Mouse (Mus musculus): ENCODE measurements at regions not wholly inside any gene's neighbourhood (a gene's known extent, or its start where the extent isn't known, plus 50 kb on each side); places are given as distances from the start of the nearest gene placed in this dataset.
A peak's percentile ranks its signal among the peaks of the same experiment; 100 is the strongest.

DNA sequence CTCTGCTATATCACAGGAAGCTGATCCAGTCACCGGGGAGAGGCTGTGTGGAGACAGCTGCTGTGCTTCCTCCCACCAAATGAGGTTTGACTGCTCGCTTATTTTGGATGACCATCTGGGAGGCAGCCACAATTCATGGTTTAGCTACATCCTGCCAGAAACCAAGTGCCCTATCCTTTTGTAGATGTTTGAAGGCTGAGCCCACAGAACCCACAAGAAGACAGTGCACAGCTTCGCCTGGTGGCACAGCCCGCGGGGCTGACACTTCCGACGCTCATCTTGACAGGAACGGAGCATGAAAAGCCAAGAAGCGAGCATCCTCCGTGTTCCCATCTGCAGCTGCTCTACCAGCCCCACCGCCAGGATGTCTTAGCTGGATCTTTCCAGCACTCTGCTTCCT is 204.1 kb upstream of the Cdh4 start:
- DNase-seq (ENCODE audit: low spot score), result peak; percentile 32

DNA sequence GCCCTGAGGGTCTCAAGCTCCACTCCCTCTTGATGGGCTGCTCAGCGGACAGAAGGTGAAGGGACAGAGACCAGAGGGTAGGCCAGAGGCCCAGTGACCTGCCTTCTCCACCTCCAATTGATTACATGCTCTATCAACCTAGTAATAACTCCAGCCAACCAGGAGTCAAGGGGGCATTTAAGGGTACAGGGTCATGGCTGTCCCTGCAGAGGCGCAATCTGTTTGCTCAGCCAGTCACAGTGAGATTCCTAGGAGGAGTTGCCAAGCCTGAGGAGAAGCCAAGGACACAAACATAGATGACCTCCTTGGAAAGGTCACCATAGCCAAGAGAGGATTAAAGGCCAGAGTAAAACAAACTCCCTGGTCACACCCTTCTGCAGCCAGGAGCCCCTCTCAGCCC is 181.3 kb upstream of the Cdh4 start:
- no peak for DNase-seq (ENCODE audit: low spot score)

DNA sequence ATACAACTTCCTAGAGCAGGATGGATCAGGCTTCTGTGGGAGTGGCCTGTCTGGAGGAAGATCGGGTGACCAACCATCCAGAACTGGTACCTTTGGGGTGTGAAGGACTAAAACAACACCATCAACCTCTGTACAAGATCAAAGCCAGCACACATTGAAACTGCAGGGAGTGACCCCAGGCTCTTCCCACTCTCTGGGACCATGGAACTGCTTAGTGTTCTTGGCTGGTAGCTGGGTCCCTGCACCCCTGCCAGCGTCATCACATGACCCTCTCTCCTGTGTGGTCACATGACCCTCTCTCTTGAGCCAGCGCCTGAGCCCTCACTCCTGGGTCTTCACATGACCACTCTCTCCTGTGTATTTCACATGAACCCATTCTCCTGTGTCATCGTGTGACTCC is 178.3 kb upstream of the Cdh4 start:
- DNase-seq (ENCODE audit: low spot score), result no peak

DNA sequence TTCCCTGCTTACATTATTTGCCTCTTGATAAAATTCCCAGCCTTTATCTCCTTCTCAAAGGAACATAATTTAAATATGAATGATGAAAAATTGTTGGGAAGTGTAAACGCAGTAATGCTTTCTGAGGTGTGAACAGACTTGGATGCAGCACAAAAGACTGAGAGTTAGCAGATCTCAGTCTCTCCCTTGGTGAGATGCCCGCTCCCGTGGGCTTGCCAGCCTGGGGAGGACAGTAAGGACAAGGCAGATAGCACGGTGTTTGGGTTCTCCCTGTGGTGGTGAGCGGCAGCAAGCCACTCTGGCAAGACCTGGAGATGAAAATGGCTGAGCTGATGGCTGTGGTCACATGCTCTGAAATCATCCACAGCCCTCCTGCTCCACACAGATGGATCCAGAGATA is 176.8 kb upstream of the Cdh4 start:
- DNase-seq (ENCODE audit: low spot score), result no peak

DNA sequence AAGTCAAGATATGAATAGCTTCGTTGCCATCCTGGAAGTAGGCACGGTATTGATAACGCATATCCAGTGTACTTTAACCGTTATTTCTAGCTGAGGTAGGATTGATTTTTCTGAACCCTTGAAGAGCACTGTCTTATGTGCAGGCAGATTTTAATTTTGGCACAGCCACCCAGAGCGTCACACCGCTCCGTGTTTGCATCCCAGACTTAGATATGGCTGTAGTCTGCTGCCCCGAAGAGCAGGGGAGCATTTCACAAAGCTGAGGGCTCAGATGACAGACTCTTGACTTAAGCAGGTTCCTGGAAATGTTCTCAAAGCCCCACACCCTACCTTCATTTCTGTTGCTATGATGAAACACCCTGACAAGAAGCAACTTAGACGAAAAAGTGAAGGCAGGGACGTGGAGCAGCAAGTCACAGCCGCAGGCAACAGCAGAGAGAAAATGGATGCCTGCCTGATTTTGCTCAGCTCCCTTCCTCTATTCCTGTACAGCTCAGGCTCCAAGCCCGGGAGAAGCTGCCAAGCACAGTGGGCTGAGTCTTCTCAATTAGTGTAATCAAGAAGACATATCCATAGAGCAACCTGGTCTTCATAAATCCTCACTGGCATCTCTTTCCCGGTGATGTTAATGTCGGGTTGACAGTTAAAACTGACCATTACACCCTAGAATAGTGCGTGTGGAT is 164.9 kb upstream of the Cdh4 start:
- DNase-seq (ENCODE audit: low spot score), result no peak

DNA sequence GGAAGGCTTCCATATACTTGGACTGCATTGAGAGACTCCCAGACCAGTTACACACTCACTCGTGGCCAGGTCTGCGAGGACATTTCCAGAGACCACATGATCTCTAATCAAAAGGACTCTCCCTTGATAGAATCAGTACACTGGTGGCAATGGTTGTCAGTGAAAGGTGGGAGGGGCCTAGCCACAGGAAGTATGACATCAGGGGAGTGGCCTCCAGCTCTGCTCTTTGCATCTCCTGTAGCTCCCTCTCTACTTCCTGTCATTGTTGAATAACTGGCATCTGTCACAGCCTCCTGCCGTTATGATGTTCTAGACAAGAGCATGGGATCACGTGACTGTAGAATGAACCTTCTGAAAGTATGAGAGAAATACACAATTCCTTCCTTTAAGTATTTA is 164.3 kb upstream of the Cdh4 start:
- no peak for DNase-seq (ENCODE audit: low spot score)

DNA sequence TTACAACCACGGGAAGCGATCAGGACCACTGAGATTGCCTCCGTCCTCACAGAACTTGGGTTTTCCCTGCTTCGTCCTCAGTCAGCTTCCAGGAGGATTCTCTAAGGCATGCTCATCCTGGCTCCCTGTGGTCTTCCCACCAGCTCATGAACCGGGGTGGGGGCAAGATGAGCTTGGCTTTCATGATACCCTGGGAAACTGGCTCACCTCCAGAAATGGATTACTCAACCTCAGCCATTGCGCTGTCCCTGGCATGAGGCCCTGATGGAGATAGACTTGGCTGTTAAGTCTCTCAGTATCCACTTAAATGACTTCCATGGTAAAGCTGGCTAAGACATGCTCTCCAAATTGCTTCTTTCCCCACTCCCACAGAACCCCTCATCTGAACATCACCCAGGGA is 160.0 kb upstream of the Cdh4 start:
- no peak for DNase-seq (ENCODE audit: low spot score)

DNA sequence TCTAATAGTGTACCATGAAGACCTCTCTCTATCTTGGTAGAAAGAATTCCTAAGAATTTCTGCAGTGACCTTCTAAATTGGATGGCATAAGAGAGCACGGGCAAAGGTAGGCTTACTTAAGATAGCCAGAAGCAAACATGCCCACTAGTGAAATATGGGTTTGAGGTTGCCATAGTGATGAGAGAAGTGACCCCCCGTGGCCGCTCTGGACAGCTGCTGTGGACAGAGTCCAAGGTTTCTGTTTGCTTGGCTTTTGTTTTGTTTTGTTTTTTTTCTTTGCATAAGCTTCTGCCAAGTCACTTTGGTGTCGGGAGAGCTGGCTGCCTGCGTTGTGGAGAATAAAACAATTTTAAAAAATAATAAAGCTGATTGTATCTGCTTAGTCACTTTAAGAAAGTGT is 151.8 kb upstream of the Cdh4 start:
- DNase-seq (ENCODE audit: low spot score), result no peak

DNA sequence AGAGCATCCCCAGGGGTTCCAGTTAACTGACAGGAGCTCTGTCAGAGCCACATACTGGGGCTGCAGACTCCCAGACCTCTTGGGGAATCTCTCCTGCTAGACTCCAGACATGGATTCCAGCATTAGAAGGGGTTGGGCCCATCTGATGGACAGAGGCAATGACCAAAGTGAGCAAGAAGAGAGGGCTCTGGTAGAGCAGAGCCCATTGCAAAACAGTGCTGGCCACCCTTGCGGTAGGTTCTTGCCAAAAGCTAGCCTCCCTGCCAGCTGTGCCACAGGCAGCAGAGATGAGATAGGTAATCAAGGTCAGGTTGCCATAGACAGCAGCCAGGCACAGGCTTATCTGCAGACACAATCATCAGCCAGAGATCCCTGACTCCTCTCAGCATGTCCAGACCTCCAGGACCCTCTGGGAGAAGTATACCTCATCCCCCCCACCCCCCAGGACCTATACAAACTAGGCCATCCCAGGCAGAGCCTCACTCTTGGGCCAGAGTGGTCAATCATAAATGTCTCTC is 151.1 kb upstream of the Cdh4 start:
- no peak for DNase-seq (ENCODE audit: low spot score)

DNA sequence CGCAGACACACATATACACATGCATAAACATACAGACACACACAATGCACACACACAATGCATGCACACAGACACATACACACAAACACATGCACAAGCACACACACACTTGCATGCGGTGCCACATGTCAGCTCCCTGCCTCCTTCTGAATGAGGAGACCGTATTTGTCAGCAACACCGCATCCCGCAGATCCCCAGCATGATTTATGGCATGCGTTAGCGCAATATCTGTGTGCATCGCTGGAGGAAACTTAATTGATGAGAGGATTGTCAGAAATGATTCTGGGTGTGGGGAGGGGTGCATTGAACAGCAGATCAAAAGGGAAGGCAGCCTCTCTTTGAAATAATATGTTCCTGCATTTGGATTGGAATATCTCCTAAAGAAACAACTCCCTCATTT is 150.3 kb upstream of the Cdh4 start:
- no peak for DNase-seq (ENCODE audit: low spot score)

DNA sequence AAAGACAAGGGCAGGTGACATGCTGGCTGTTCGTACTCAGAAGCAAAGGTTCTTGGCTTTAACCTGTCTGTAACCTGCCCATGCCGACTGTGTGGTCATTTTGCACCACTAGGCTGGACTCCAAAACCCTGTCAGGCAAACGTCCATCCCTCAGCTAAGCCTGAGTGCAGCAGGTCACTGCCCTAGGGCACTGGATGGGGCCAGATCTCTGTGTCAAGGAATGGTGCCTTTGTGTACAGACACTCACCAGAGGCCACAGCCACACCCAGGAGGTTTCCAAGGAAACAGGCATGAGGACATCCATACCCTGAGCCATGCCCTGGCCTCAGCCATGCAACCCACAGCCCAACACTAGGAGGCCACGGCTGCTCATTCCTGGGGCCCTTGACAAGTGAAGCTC is 149.7 kb upstream of the Cdh4 start:
- DNase-seq (ENCODE audit: low spot score), result no peak

DNA sequence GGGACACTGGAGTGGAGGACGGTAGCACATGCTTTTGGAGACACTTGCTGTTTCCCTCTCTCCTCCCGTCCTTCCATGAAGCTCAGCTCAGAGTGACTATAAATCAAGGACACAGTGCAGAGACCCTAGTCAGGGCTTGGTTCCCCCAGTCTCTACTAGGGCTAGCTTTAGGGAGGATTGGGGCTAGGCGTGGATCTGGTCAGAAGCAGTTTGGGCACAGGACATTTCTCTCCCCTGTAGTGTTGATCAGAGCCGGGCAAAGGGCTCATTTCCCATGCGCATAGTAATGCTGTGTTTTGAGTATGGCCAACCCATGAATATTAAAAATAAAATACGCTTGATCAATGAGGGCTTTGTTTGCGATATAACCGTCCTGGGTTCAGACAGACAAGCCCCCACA is 149.1 kb upstream of the Cdh4 start:
- no peak for DNase-seq (ENCODE audit: low spot score)

DNA sequence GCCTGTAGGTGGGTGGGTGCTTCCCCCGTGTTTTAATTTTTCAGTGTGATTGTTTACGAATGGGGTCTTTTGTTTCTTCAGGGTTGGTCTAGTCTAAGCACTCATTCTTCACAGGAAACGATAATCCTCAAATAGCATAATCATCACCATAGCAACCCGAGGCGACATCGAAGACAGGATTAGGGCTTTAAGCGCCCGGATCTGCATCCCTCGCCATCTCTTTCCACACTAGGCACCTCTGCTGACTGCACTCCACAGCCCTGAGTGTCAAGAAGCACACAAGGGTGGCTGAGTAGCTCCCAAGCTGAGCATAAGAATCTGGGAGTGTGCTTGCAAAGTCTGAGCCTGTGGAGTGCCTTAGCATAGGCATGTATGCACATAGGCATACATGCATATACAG is 145.2 kb upstream of the Cdh4 start:
- no peak for DNase-seq (ENCODE audit: low spot score)

DNA sequence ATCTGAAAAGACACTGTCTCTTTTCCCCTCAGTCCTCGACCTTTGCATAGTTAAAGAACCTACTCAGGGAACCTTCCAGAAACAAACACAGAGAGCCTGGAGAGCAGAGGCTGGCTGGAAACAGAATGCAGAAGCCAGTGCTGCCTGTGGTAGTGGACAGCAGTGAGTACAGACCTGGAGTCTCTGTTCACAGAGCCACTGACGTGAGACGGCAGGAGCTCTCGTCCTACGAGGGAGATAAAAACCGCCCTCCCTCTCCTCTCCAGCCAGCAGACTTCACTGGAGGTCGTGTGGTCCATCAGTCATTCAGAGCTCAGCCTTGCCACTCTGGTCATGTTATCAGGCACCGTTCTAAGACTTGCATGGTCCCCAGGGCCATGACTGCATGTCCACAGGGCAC is 138.5 kb upstream of the Cdh4 start:
- no peak for DNase-seq (ENCODE audit: low spot score)

DNA sequence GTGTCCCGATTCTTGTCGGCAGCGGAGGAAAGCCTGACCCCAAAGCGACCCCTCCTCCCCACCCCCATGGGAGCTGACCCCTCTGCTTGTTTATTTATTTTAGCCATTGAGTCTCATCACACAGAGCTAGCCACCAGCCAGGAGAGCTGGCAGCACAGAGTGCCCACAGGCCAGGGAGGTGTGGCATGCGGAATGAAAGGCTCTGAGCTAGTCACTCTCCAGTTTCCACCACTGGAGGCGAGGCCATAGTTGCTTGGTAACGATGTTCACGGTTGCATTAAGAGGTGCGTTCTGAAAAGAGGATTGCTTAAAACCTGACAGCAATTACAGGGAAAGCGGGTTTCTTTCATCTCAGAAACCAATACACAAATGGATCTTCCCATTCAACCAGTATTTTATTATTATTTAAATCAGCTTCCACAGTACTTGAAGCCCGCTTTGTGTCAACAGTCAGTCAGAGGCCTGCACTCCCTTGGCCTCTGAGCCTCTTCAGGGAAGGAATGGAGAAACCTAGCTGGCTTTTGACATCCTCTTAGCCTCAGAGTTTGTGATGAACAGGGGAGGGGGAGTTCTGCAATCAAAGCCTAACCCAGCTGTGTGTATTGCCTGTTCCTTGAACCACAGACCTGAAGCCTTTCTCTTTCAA is 134.8 kb upstream of the Cdh4 start:
- DNase-seq (ENCODE audit: low spot score), result no peak

DNA sequence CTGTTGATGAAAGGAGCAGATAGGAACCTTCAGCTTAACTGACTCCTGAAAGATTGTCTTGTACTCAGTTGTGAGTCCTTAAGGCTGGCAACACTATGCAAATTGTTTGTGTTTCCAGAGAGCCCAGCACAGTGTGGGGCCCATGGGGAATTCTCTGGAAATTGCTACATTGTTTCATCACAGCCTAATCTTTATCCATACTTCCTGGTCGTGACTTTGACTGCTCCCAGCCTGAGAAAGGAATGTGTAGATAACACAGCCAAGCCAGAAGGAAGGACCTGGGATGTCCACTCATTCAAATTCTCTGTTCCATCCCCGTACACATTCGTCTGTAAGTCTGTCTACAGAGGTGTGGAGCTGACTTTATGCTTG is 134.3 kb upstream of the Cdh4 start:
- DNase-seq (ENCODE audit: low spot score), result no peak

DNA sequence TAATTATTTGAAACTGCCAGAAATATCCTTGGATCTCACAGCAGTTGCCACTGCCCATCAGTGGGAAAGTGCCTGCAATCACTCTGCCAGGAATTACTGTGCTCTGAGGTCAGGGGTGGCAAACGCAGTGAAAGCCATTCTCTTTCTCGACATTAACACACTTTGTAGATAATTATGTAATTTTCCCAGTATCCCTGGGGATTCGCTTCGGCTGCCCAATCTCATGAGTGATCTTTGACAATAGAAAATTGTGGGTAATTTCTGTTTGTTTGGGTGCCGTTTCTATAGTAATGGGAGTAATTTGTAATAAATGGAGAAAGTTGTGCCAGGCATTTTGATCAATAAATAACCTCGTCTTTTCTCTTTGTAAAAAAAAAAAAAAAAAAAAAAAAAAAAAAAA is 124.2 kb upstream of the Cdh4 start:
- DNase-seq (ENCODE audit: low spot score), result no peak

DNA sequence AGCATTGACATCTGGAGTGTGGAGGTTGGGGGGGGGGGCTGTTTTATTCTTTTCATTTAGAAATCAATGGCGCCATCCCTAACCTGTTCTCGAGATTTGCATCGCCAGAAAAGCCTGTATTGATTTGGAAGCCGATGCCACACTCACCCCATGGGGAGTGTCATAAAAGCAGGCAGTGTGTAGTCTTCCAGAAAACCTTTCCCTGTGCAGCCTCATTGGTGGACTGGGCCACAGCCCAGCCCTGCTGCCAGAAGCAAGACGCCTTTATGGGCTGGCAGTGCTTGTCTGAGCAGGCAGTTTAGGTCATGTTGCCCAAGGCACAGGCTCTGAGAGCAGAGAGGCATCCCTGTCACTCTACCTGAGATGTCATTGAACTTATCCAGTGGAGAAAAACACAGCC is 117.0 kb upstream of the Cdh4 start:
- DNase-seq (ENCODE audit: low spot score), result no peak

DNA sequence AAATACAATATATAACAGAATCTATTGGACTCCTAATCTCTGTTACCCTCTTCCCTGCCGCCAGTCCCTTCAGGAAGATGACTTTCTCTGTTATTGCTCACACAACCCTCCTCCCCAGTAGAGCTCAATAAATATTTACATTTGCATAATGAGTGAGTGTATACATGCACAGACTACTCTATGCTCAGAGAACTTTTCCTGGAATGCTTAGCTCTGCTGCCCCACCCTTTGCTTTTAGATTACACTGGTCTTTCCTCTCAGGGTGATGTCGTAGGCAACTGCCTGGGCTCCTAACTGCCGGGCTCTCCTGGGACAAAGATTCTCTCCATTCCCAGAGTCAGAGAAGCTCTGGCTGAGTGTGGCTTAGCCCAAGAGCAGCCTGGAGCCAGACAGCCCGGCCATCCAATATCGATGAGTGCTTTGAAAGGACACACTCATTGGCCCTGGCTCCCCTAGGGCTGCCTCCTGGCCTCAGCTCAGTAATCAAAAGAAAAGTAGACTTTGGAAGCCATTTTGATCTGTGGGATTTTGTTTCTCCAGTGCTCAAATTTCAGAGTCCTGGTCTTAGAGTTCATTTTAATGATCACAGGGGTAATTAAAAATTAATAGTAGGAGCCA is 109.2 kb upstream of the Cdh4 start:
- no peak for DNase-seq (ENCODE audit: low spot score)

DNA sequence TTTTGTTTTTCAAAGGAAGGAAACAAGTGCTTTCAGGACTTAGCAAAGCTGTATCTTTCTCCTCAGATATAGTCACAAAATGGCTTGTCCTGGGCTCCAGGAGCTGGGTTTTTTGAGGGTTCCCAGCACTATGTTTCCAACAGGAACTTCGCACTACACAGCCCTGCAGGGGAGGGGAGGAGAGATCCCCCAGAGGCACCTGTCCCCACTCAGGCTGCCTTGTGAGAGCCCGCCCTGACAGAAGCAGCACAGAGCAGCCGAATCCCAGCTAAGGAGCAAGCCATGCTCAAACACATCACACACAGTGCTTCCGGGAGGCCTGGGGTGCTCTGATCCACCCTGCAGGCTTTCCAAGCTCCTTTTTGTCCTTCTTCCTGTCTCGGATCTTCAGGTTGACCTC is 108.6 kb upstream of the Cdh4 start:
- no peak for DNase-seq (ENCODE audit: low spot score)

DNA sequence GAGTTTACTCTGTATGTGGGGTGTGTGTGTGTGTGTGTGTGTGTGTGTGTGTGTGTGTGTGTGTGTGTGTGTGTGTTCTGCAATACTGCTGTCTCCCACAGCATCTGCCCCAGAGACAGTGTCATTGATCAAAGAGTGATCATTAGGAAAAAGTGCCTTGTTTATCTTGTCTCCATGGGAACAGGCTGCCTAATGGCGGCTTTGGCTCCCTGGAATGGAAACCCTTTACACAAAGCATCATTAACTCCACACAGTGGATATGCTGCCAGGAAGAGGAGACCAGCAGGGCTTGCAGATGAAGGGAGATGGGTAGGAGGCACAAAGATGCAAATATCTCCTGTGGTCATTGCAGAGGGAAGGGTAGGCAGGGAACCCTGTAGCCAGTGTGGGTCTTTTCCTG is 106.0 kb upstream of the Cdh4 start:
- no peak for DNase-seq (ENCODE audit: low spot score)

DNA sequence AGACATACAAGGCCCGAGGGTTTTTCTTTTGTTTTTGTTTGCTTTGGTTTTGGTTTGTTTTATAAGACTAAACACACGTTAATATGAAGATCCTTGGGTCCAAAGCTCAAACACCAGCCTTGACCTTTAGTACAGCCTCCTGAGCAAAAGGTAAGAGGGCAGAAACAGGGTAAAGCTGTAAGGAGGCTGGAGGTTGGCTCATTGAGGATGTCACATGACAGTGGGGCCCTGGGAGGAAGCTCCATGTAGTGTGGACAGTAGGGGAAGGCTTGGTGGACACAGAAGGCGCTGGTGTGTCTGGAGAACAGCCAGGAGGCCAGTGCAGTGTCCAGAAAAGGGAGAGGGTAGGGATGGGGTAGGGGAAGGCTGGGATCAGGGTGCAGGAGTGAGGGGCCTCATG is 89.6 kb upstream of the Cdh4 start:
- DNase-seq (ENCODE audit: low spot score), result no peak

DNA sequence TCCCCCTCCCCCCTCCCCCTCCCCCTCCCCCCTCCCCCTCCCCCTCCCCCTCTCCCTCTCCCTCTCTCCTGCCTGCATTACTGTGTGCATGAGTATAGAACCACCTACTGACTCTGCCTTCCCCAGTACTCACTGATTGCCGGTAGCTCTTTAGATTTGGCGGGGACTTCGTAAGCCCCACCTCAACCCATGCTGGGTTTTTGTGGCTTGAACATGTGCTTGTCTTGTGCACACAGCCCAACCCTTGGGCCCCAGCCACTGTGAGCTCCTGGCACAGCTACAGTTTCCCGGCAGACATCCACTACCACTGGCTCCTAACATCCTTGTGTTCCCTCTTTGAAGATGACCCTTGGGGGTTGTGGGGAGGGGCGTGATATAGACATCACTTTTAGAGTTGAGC is 87.4 kb upstream of the Cdh4 start:
- DNase-seq (ENCODE audit: low spot score), result no peak
